Mouse (Mus musculus) liver, embryonic 13.5 days (tissue): ENCODE results near the gene Eme1. TPM values are rescaled to one million over a fixed set of nuclear protein-coding genes. Genes with fewer than 3 reads are reported as not detected.
"Not testable (repeated sequence)": the region's sequence is repeated elsewhere in the genome, so short reads cannot be mapped to it uniquely, and the experiment has no call there.

Source experiments
- ATAC-seq: fragments of 200-750 bp; cut with Nextera tagmentation; 2 replicates; pipeline ENCODE4 v1.8.0; 2017; ENCODE audit warnings: low read depth, mild to moderate bottlenecking, moderate number of reproducible peaks, moderate library complexity
- DNase-seq: peaks from one replicate; pipeline ENCODE4 v3.0.0; 2022
- H3K27ac ChIP-seq: fragments of 300-500 bp; sonication (generic); 2 replicates; pipeline ENCODE4 v1.5.1; 2015; ENCODE audit warnings: moderate library complexity, mild to moderate bottlenecking, inconsistent platforms
- H3K27me3 ChIP-seq: fragments of 300-500 bp; sonication (generic); 2 replicates; pipeline ENCODE4 v1.6.1; 2015; ENCODE audit warnings: mild to moderate bottlenecking, inconsistent platforms
- H3K36me3 ChIP-seq: fragments of 300-500 bp; sonication (generic); 2 replicates; pipeline ENCODE4 v1.6.1; 2015; ENCODE audit warnings: mild to moderate bottlenecking, inconsistent platforms
- H3K4me1 ChIP-seq: fragments of 300-500 bp; sonication (generic); replicated peaks from 2 replicates; pipeline ENCODE4 v1.6.1; 2015; ENCODE audit warnings: inconsistent platforms
- H3K4me2 ChIP-seq: fragments of 300-500 bp; sonication (generic); 2 replicates; pipeline ENCODE4 v1.6.1; 2015; ENCODE audit warnings: inconsistent platforms, mild to moderate bottlenecking, moderate library complexity
- H3K4me3 ChIP-seq: fragments of 300-500 bp; sonication (generic); replicated peaks from 2 replicates; pipeline ENCODE4 v1.5.1; 2015; ENCODE audit warnings: mild to moderate bottlenecking, inconsistent platforms
- H3K9ac ChIP-seq: fragments of 300-500 bp; sonication (generic); 2 replicates; pipeline ENCODE4 v1.6.1; 2015; ENCODE audit warnings: mild to moderate bottlenecking, inconsistent platforms
- H3K9me3 ChIP-seq: fragments of 300-500 bp; sonication (generic); replicated peaks from 2 replicates; pipeline ENCODE4 v1.6.1; 2016; ENCODE audit warnings: inconsistent platforms
- WGBS: fragments of 180-500 bp; shearing (Covaris S2); methylation state at CpG from one replicate; pipeline ENCODE4 v1.1.7; 2015; ENCODE audit not compliant: insufficient replicate concordance; 5-methylcytosine and 5-hydroxymethylcytosine counted together
- polyA plus RNA-seq: library from polyadenylated mRNA; unstranded; fragments of >200 nt; fragmentation: Nextera tagmentation; extraction: Ambion mirVana; gene quantifications from 2 replicates; pipeline ENCODE4 v1.2.1, GENCODE M21; 2015

The Eme1 gene
- polyA plus RNA-seq, 1 experiment from 2014 or later, result 18.4 TPM

DNA sequence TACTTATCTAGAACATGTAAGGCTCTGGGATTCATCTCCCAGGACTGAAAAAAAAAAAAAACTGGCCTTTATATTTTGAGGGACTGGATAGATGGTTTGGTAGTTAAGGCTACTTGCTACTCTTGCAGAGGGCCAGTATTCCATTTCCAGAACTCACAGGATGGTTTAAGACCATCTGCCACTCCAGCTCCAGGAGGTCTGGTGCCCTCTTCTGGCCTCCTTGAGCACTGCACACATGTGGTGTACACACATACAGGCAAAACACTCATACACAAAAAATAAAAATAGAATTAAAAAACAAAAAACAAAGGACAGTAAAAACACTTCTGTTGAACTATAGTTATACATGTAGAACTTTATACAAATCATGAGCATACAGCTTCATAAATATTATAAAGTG is 26.9 kb upstream of the Eme1 start:
- H3K27me3 ChIP-seq, result no peaks in the 10 kb centered on the region
- H3K36me3 ChIP-seq, result no peaks in the 10 kb centered on the region
- no peaks in the 10 kb centered on the region for H3K9me3 ChIP-seq
- no peak overlapping the region for H3K4me2 ChIP-seq
- H3K4me3 ChIP-seq, result no peak overlapping the region
- H3K4me1 ChIP-seq, result peaks cover 19% of the 10 kb centered on the region
- H3K27ac ChIP-seq, result no peak overlapping the region
- no peak overlapping the region for H3K9ac ChIP-seq
- ATAC-seq (no peak), DNase-seq (no peak)

- peak overlapping the region; percentile 88 for H3K4me3 ChIP-seq
- H3K36me3 ChIP-seq, result no peaks in the 10 kb centered on the region
- WGBS, result 29% methylated on average over 15 of the region's 15 CpGs
- peaks cover 23% of the 10 kb centered on the region for H3K4me1 ChIP-seq
- DNase-seq, result no peak
- H3K27ac ChIP-seq, result peak overlapping the region; percentile 45; the same call in 1 of the 2 replicates
- peak overlapping the region; percentile 97 for H3K4me2 ChIP-seq
- no peaks in the 10 kb centered on the region for H3K27me3 ChIP-seq
- 0 out of 2 replicates have a peak, but pooled peaks have one; percentile 3 for ATAC-seq
- peak overlapping the region; percentile 90 for H3K9ac ChIP-seq
- H3K9me3 ChIP-seq, result no peaks in the 10 kb centered on the region
Measured at GRCm38 (mm10) chr11:94677607-94678145, 23.9 kb upstream of the Eme1 start.

DNA sequence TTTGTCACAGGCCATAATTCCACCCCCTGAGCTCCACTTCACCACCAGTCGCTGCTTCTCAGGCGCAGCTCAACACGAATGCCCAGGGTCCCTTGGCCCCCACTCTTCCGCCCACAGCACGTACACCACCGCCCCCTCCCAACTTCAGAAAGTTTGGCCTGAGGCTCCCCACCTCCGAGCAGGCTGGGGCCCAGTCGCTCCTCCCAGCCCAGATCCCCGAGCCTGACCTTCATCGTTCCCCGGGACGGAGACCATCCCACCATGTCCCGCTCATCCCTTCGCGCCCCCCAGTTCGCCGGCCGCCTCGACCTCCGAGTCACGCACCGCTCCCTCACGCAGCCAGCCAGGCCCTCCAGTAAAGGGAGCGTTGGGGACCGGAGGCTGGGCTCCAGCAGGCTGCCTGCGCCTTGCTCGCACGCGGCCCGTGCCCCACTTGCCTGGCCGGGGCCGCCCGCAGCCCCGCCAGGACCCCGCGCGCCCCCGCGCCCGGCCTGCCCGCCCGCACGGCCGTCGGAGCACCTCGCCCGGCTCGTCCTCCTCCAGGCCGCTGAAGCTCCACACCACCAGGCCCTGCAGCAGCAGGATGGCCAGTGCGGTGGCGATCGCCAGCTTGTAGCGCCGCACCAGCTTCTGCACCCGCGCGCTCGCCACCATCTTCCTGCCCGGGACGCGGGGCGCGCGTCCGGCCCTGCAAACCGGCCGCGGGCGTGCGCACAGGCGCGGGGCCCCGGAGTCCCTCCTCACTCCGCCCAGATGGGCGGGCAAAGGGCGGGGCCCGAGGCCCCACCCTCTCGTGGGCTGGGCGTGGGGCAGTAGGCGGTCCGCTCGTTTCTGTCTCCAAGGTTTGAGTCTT is 23.2 kb upstream of the Eme1 start, which contains the start of gene Xylt2:
Gene Xylt2, minus strand, starts transcription at position 762 of the 853 bp plus-strand sequence.
- peak within 1 kb of the TSS; percentile 45 for H3K27ac ChIP-seq
- H3K4me1 ChIP-seq, result peaks cover 23% of the 10 kb centered on the region
- no peaks in the 10 kb centered on the region for H3K27me3 ChIP-seq
- WGBS, result under 1% methylated on average over 80 of the region's 82 CpGs
- H3K9me3 ChIP-seq, result no peaks in the 10 kb centered on the region
- ATAC-seq (peak; percentile 94), DNase-seq (peak; percentile 85)
- H3K4me3 ChIP-seq, result peak within 1 kb of the TSS; percentile 88
- no peaks in the 10 kb centered on the region for H3K36me3 ChIP-seq
- peak within 1 kb of the TSS; percentile 90 for H3K9ac ChIP-seq
- peak within 1 kb of the TSS; percentile 97 for H3K4me2 ChIP-seq

- Histone ChIP-seq H3K27ac (no peak overlapping the region), H3K4me1 (peaks cover 23% of the 10 kb centered on the region), H3K9ac (peak overlapping the region; percentile 90), H3K27me3 (no peaks in the 10 kb centered on the region), H3K36me3 (no peaks in the 10 kb centered on the region), H3K4me3 (peak overlapping the region; percentile 88), H3K4me2 (peak overlapping the region; percentile 97), H3K9me3 (no peaks in the 10 kb centered on the region)
- DNase-seq (no peak), ATAC-seq (no peak)
- 43% methylated on average over 4 of the region's 4 CpGs for WGBS
Measured at GRCm38 (mm10) chr11:94676308-94676707, 22.5 kb upstream of the Eme1 start.

DNA sequence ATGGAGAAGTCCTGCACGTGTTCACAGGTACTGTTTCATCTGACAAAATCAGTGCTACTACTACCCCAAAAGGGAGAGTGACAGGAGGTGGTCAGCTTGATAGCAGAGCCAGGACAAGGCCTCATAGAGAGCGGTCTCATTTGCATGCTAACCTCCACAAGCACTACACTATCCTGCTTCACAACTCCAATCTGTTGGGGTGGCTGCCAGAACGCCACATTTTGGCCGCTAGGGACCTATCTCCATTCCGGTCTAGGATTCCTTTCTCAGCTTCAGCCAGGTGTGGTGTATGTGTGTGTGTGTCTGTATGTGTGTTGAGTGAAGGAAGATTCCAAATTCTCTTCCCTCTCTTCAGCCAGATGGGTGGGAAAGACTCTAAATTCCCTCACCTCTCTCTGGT is 21.7 kb upstream of the Eme1 start:
- Histone ChIP-seq H3K27ac (no peak overlapping the region), H3K4me3 (no peak overlapping the region), H3K9me3 (no peaks in the 10 kb centered on the region), H3K4me1 (peaks cover 23% of the 10 kb centered on the region), H3K27me3 (no peaks in the 10 kb centered on the region), H3K9ac (no peak overlapping the region), H3K4me2 (0 out of 2 replicates have a peak overlapping the region, but pooled peaks have one; percentile 97), H3K36me3 (peaks cover 2% of the 10 kb centered on the region; the same call in 1 of the 2 replicates)
- 73% methylated on average over 5 of the region's 5 CpGs for WGBS
- ATAC-seq, result no peak
- no peak for DNase-seq

DNA sequence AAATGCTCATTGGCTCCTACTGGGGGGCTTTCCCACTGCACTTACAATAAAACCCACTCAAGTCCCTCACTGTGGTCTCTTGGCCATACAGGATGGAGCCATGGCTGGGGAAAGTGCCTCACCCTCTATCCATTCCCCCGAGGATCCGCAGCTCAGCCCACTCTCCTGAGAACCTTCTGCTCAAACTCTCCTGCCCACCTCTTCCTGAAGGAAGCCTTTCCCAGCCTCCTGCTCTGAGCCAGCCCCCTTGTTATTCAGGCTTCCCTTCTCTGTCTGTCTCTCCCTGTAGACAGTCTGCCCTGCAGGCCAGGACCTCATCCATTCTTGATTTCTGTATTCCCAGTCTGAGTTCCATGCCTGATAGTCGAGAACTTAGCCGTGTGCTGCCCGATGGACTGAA is 21.2 kb upstream of the Eme1 start:
- Histone ChIP-seq H3K27ac (no peak overlapping the region), H3K27me3 (no peaks in the 10 kb centered on the region), H3K4me3 (no peak overlapping the region), H3K9ac (no peak overlapping the region), H3K9me3 (no peaks in the 10 kb centered on the region), H3K4me1 (peaks cover 23% of the 10 kb centered on the region), H3K4me2 (no peak overlapping the region), H3K36me3 (peaks cover 6% of the 10 kb centered on the region; the same call in 1 of the 2 replicates)
- ATAC-seq, result no peak
- DNase-seq, result no peak
- WGBS, result 77% methylated on average over 5 of the region's 5 CpGs

- DNase-seq (no peak), ATAC-seq (no peak)
- no peaks in the 10 kb centered on the region for H3K27me3 ChIP-seq
- no peak overlapping the region for H3K4me2 ChIP-seq
- no peak overlapping the region for H3K4me3 ChIP-seq
- H3K9ac ChIP-seq, result no peak overlapping the region
- H3K9me3 ChIP-seq, result no peaks in the 10 kb centered on the region
- H3K4me1 ChIP-seq, result peaks cover 7% of the 10 kb centered on the region; the same call in 1 of the 2 replicates
- H3K36me3 ChIP-seq, result peaks cover 74% of the 10 kb centered on the region
- no peak overlapping the region for H3K27ac ChIP-seq
- WGBS, result 77% methylated on average over 6 of the region's 6 CpGs
Measured at GRCm38 (mm10) chr11:94665281-94665680, 11.5 kb upstream of the Eme1 start.

DNA sequence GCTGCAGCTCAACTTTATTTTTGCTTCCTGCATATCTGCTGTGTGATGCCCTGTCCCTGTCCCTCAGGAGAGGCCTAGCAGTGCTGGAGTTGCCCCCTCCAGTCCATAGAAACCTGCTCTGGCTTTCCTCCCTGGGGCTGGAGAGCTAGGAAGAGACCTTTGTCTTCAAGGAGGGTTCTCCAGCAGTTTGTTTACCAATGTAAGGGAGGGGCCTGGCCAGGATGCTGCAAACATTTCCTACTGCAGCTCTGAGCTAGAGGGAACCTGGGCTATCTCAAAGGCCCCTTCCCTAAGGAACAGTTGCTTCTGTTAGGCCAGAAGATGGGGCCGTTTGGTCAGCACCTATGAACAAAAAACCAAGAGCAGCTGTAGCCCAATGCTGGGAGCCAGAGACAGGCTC is 7.6 kb upstream of the Eme1 start:
- no peaks in the 10 kb centered on the region for H3K9me3 ChIP-seq
- H3K4me3 ChIP-seq, result no peak overlapping the region
- no peak for ATAC-seq
- H3K36me3 ChIP-seq, result peaks cover 68% of the 10 kb centered on the region
- no peak overlapping the region for H3K4me2 ChIP-seq
- no peaks in the 10 kb centered on the region for H3K27me3 ChIP-seq
- DNase-seq, result no peak
- H3K9ac ChIP-seq, result no peak overlapping the region
- WGBS, result 48% methylated on average over 1 of the region's 1 CpGs
- H3K4me1 ChIP-seq, result peaks cover 12% of the 10 kb centered on the region
- no peak overlapping the region for H3K27ac ChIP-seq

- no peaks in the 10 kb centered on the region for H3K9me3 ChIP-seq
- peak overlapping the region; percentile 83 for H3K9ac ChIP-seq
- H3K4me3 ChIP-seq, result peak overlapping the region; percentile 76
- H3K27me3 ChIP-seq, result no peaks in the 10 kb centered on the region
- H3K4me1 ChIP-seq, result peaks cover 40% of the 10 kb centered on the region
- H3K27ac ChIP-seq, result peak overlapping the region; percentile 79; the same call in 1 of the 2 replicates
- H3K36me3 ChIP-seq, result peaks cover 49% of the 10 kb centered on the region
- no peak for ATAC-seq
- no peak for DNase-seq
- WGBS, result 32% methylated on average over 8 of the region's 8 CpGs
- H3K4me2 ChIP-seq, result peak overlapping the region; percentile 72
Measured at GRCm38 (mm10) chr11:94652973-94653372, 791 bp downstream of the Eme1 start.

GRCm38 (mm10) chr11:94651241-94651640 is 2.5 kb downstream of the Eme1 start:
- not testable (repeated sequence) for H3K9ac ChIP-seq, H3K4me2 ChIP-seq, H3K9me3 ChIP-seq, H3K27me3 ChIP-seq, H3K27ac ChIP-seq, DNase-seq, H3K4me3 ChIP-seq, ATAC-seq
- WGBS, result 90% methylated on average over 7 of the region's 7 CpGs
- H3K36me3 ChIP-seq, result peaks cover 56% of the 10 kb centered on the region
- peaks cover 34% of the 10 kb centered on the region for H3K4me1 ChIP-seq

DNA sequence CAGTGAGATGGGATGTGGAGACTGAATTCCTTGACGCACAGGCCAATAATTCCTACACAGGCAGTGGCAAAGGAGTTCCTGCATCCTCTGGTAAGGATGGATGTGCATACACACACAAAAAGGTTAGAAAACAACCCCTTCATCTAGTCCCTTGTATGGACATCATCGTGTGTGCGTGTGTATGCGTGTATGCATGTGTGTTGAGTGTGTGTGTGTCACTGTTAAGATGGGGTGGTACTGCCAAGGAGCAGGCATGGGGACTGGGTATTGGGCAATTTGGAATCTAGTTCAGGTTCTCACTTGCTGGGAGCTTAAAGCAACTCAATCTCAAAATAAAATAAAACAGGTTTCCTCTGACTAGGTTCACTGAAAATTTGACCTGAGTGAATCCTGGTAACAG is 7.3 kb downstream of the Eme1 start:
- DNase-seq (no peak), ATAC-seq (no peak)
- Histone ChIP-seq H3K36me3 (peaks cover 95% of the 10 kb centered on the region), H3K4me1 (no peaks in the 10 kb centered on the region), H3K27ac (no peak overlapping the region), H3K4me2 (no peak overlapping the region), H3K27me3 (no peaks in the 10 kb centered on the region), H3K4me3 (no peak overlapping the region), H3K9me3 (no peaks in the 10 kb centered on the region), H3K9ac (no peak overlapping the region)
- WGBS, result 87% methylated on average over 4 of the region's 4 CpGs
